Mouse (Mus musculus) gonadal fat pad, adult 2 months (tissue): ENCODE results near the gene Mprip. TPM values are rescaled to one million over a fixed set of nuclear protein-coding genes. Genes with fewer than 3 reads are reported as not detected.
"Not testable (repeated sequence)": the region's sequence is repeated elsewhere in the genome, so short reads cannot be mapped to it uniquely, and the experiment has no call there.

Experiments
- DNase-seq: peaks from one replicate; pipeline ENCODE4 v3.0.0-alpha.2; 2012; ENCODE audit warnings: low read depth
- polyA plus RNA-seq: library from polyadenylated mRNA; depleted of rRNA; stranded (reverse); fragments of >200 nt; gene quantifications from 2 replicates; pipeline ENCODE4 v1.2.3, GENCODE M21; 2012

Gene Mprip
- polyA plus RNA-seq, 1 experiment = 127 TPM

- no peak for DNase-seq
Measured at GRCm38 (mm10) chr11:59715424-59715840, 54.3 kb downstream of the Mprip start.

GRCm38 (mm10) chr11:59717801-59718291, 56.7 kb downstream of the Mprip start:
- DNase-seq = no peak

GRCm38 (mm10) chr11:59719185-59719584, 58.1 kb downstream of the Mprip start:
- no peak for DNase-seq

GRCm38 (mm10) chr11:59721385-59721784, 60.3 kb downstream of the Mprip start:
- no peak for DNase-seq

DNA sequence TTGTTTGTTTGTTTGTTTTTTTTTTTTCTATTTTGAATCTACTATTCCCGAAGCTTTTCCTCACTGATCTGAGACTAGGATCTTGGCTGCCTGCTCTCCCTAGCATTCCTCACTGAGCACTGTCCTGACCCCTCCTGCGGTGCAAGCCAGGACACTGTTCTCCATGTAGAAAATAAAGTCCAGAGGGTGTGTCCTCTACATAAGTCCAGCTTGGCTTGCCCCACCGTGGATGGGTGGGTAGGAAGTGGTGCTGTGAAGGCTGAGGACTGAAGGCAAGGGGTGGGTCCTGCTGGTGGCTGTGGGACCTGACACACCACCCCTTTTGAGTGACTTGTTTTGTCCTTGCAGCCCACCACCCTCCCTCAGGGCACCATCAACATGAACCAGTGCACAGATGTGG, 66.1 kb downstream of the Mprip start:
- DNase-seq = no peak

GRCm38 (mm10) chr11:59731821-59732220, 70.7 kb downstream of the Mprip start:
- DNase-seq = no peak

DNA sequence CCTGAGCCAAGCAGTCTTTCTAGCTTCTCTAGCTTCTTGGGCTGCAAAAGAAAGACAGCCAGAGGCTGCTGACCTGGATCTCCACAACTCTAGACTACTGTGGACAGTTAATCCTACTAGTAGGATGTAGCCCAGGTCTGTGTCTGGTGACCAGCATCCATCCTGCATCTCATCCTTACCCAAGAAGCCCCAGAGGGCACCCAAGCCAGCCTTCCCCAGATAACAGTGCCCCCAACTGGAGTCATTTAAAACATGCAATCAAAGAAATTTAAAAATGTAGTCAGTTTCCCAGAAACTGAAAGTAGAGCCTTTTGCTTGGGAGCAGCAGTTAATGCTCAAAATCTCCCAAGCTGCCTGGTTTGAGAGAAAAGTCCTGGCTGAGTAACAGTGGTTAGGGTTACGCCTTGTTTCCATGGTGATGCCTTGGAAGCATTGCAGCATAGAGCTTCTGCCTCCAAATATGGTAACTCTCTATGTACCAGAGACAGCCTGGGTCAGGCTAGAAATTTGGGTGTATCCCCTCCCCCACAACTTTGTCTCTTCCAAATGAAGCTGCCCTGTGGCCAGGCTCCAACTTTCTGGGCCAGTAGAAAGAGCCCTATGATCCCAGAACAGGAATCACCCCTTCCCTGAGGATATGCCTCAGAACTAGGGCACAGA, 71.4 kb downstream of the Mprip start:
- DNase-seq = no peak

DNA sequence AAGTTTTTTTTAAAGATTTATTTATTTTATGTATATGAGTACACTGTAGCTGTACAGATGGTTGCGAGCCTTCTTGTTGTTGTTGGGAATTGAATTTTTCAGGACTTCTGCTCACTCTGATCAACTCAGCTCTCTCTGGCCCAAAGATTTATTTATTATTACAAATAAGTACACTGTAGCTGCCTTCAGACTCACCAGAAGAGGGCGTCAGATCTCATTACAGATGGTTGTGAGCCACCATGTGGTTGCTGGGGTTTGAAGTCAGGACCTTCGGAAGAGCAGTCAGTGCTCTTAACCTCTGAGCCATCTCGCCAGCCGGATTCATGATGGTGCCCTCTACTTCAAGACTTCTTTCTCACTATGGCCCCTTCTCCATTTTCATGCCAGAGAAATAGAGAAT, 72.5 kb downstream of the Mprip start:
- DNase-seq = not testable (repeated sequence)

DNA sequence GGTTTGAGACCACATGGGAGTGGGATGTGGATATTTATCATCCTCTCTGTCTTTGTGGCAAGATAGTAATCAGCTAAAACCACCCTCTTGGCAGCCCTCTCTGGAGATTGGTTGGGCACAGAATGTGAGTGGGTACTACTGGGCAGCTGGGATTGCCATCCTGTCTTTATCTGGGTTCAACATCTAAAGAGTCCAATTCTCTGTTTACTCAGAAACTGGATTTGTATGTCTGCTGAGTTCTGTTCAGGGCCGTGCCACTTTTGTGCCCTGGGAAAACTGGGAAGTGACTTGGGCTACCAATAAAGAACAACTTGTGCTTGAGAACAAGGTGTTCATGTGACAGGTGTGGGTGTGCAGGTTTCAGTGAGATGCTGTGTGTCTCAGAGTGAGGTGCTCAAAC, 73.2 kb downstream of the Mprip start:
- DNase-seq = no peak

DNA sequence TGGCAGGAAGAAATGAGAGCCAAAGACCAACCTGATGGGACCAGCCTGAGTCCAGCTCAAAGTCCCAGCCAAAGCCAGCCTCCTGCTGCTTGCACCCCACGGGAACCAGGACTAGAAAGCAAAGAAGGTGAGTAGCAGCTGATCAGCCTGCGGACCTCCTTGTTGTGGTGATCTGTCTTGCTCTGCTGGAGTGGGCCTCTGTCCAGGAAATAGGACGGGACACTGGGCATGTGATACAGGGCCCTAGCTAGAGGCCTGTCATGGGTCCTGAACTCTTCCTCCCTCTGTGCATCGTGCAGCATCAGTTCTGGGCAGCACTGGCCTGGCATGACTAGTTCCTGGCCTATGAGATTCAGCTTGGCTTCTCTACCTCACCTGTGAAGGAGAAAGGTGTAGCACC, 74.8 kb downstream of the Mprip start:
- not testable (repeated sequence) for DNase-seq

- DNase-seq = no peak
Measured at GRCm38 (mm10) chr11:59737250-59737649, 76.1 kb downstream of the Mprip start.

DNA sequence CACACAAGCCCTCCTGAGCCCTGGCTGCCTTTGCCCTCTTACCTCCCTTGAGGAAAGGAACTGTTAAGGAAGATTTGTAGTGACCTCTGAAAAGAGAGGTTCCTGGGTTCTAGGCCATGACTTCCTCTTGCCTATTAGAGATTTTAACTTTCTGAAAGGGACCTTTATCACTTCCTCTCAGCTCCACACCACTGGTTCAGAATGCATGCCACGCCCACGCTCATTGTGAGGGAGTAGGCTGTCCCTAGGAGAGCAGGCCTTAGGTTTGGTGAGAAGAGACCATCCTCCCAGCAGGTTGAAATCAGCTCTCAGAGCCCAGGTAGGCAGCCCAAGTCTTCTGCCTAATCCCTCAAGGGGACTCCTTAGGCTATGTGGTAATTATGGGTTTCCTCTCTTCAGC, 78.9 kb downstream of the Mprip start:
- DNase-seq = no peak

- DNase-seq = no peak
Measured at GRCm38 (mm10) chr11:59741915-59742314, 80.8 kb downstream of the Mprip start.

DNA sequence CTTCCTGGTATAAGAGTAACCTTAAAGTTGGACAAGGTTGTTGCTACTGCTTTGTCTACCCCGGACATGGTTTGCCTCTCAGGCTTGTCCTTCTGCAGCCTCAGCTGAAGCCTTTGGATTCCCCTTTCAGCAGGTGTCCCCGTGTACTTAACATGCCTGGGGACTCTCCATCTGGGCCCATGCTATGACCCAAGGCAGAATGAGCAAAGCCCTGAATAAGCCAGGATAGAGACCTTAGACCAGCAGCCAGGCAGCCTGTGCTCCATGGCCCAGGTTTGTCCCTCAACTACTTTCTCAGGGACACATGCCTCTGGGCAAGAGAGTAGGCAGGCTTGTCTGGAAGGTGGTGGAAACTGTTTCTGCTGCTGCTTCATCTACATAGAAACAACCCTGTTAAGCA, 82.2 kb downstream of the Mprip start:
- no peak for DNase-seq

DNA sequence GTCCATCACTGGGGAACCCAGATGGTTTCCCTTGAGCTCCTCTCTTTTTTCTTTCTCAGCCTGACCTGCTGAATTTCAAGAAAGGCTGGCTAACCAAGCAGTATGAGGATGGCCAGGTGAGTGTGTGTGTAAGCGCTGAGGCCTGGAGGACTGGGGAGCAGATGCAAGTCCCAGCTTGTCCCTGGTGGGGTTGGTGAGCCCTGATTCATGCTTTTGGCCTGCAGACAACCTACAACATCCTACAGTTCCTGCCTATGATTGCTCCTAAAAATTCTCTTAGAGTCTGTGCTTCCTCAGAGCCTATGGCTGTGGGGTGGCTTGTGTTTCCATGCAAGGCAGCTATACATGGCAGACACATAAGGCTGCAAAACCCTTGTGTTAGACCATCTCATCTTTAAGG, 82.6 kb downstream of the Mprip start:
- no peak for DNase-seq

DNA sequence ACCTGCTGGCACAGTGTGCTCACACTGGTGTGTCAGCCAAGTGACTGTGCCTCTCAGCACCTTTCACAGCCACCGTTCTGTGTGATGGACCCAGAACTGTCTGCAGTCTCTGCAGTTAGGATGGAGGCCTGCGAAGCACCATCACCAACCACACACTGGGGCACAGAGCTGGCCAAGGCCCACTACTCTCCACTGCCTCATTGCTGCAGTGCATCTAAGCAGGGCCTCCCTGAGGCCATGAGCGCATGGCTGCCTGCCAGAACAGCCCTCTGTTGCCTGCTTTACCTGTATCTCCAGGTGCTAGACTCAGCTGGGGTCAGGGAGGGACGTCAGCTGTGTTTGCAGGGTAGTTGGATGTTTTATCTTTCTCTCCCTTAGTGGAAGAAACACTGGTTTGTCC, 83.3 kb downstream of the Mprip start:
- DNase-seq = no peak

DNA sequence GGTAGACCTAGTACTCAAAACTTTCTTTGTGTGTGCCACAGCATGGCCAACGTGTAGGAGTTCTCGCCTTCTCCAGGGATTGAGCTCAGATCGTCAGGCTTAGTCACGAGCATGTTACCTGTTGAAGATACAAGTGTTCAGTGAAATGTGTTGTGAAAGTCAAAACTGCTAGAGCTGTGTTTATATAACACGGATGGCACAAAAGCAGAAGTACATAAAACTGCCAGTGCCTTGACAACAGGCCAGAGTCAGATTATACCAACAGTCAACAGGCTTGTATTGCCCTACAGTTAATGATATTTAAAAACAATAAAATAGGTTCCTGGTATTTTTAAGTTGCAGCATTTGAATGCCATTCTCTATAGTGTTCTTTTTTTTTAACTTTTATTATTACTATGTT, 84.7 kb downstream of the Mprip start:
- peak; percentile 41 for DNase-seq

DNA sequence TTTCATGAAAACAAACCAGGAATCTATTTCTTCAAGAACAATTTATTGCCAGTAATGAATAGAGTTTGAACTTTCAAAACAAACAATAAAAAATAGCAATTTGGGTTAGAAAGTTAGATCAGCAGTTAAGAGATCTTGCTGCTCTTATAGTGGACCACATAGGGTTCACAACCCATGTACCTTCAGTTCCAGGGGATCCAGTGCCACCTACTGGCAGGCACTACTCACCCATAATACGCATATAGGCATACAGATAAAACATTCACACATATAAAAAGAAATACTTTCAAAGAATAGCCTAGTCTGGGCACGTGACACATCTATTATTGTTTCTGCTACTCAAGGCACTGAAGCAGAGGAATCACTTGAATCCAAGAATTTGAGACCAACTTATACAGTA, 85.5 kb downstream of the Mprip start:
- no peak for DNase-seq

DNA sequence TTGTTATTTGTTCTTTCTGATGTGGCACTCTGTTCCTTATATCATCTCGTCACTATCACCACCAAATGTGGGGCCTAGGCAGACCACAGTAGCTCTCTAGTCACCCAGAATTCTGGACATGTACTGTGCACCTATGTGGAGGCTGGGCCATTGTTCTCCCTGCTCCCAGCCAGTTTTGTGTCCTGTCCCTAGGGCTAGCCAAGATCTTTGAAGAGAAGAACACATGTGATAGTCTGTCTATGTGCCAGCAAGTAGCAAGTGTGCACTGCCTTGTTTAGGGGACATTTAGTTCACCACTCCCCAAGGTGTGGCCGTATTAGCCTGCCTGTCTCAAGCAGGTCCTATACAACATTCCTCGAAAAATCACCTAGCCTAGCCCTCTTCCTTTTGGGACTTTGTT, 87.9 kb downstream of the Mprip start:
- no peak for DNase-seq

- no peak for DNase-seq
Measured at GRCm38 (mm10) chr11:59754504-59754903, 93.4 kb downstream of the Mprip start.

DNA sequence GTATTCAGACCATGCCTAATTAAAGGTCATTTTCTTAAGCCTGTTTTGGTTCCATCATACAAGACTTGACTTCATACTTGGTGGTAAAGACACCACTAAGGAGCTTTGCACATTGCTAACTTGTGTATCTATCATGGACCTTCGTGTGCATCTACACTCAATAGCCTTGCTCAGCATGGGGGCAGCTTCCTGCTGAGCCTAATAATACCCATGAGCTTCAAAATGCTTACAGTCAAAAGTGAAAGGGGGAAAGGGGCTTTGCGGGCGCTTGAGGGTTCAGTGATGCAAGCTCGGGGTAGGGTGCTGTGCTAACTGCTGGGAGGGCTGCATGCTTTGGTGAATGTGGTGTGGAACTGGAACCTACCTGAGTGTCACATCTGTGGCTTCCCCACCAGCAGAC, 95.2 kb downstream of the Mprip start:
- DNase-seq = no peak

GRCm38 (mm10) chr11:59758191-59758985, 97.3 kb downstream of the Mprip start:
- no peak for DNase-seq

GRCm38 (mm10) chr11:59759178-59759577, 98.1 kb downstream of the Mprip start:
- DNase-seq = no peak
